Mouse (Mus musculus): ENCODE data around the gene Hnrnpl.

DNA sequence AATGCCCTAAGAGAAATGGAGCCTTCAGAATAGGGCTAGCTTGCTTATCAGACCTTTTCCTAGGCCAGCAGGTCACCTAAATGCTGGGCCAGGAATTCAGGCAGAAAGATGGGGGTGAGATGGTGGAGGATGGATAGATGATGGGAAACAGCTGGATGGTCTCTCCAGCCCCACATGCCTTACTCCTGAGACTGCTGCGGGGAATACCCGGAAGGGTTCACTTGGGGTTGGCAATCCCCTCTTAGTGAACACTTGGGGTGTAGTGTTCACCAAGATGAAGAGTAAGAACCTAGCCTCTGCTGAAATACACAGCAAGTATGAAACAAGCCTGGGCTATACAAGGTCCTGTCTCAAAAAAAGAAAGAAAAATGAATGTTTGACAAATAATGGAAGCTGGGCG, 19.1 kb upstream of the Hnrnpl start:
- no peak for TF ChIP-seq EP300 (IDR thresholded peaks at IDR 0.05; ENCODE audit: low read depth)
- no peak for TF ChIP-seq CTCF (IDR thresholded peaks at IDR 0.05; ENCODE audit: low read depth)
